Mouse (Mus musculus) CH12.LX (cell line): Measurements from ENCODE around the gene Rap1b. TPM values are rescaled to one million over a fixed set of nuclear protein-coding genes. Genes with fewer than 3 reads are reported as not detected.

Experiments
- DNase-seq: peaks from one replicate; pipeline ENCODE4 v3.0.0-alpha.2; 2013; ENCODE audit errors: extremely low read depth
- H3K27ac ChIP-seq: 2 replicates; pipeline ENCODE4 v1.5.1; 2012; ENCODE audit warnings: low read depth, mild to moderate bottlenecking, control low read depth, moderate library complexity; ENCODE audit not compliant: insufficient read depth
- H3K27me3 ChIP-seq: replicated peaks from 2 replicates; pipeline ENCODE3; 2012; ENCODE audit warnings: inconsistent platforms
- H3K36me3 ChIP-seq, 2 experiments: replicated peaks in 1 of 2; 2 replicates each; pipeline versions ENCODE3 to v1.6.1; 2012; ENCODE audit warnings: inconsistent platforms in 1 of 2, low read length in 1 of 2, mild to moderate bottlenecking in 1 of 2, mixed read lengths in 1 of 2, moderate library complexity in 1 of 2; ENCODE audit not compliant: control insufficient read depth in 1 of 2, insufficient read depth in 1 of 2
- H3K4me1 ChIP-seq, 2 experiments: 2 replicates each; pipeline ENCODE4 v1.6.1; 2012; ENCODE audit warnings: inconsistent platforms in 1 of 2, moderate library complexity in 1 of 2; ENCODE audit not compliant: insufficient read depth in 2 of 2, control insufficient read depth in 1 of 2
- H3K4me2 ChIP-seq: 2 replicates; pipeline ENCODE4 v1.6.1; 2012; ENCODE audit warnings: low read depth, mild to moderate bottlenecking, control low read depth; ENCODE audit not compliant: poor library complexity, insufficient read depth, severe bottlenecking
- H3K4me3 ChIP-seq, 3 experiments: fragments of 150-350 bp in 1 of 3; sonication (generic) in 1 of 3; replicated peaks in 1 of 3; 2 replicates each; pipeline versions ENCODE3 to v1.5.1; 2011 to 2012; ENCODE audit warnings: low read depth in 2 of 3, low read length in 2 of 3, mild to moderate bottlenecking in 2 of 3, moderate library complexity in 2 of 3, control low read depth in 1 of 3, improper control_type of control experiment in 1 of 3, inconsistent platforms in 1 of 3, mixed read lengths in 1 of 3; ENCODE audit not compliant: poor library complexity in 1 of 3
- H3K79me2 ChIP-seq: replicated peaks from 2 replicates; pipeline ENCODE4 v1.6.1; 2012; ENCODE audit warnings: mild to moderate bottlenecking, moderate library complexity; ENCODE audit not compliant: control insufficient read depth, poor library complexity, insufficient read depth, severe bottlenecking; ENCODE audit errors: extremely low read depth
- H3K9ac ChIP-seq: 2 replicates; pipeline ENCODE4 v1.6.1; 2012; ENCODE audit warnings: low read depth, mild to moderate bottlenecking, control low read depth, moderate library complexity; ENCODE audit not compliant: insufficient read depth
- H3K9me3 ChIP-seq: replicated peaks from 2 replicates; pipeline ENCODE3; 2012; ENCODE audit warnings: low read length, inconsistent platforms, mixed read lengths
- CHD2 ChIP-seq: IDR thresholded peaks from 2 replicates; pipeline ENCODE4 v1.6.1; 2011; ENCODE audit warnings: low read length, improper control_type of control experiment
- E2F4 ChIP-seq: IDR thresholded peaks from 2 replicates; pipeline ENCODE4 v1.6.1; 2011; ENCODE audit warnings: low read depth, low read length, improper control_type of control experiment; ENCODE audit not compliant: insufficient replicate concordance
- ELF1 ChIP-seq: IDR thresholded peaks from 2 replicates; pipeline ENCODE4 v1.6.1; 2014; ENCODE audit warnings: low read depth, mild to moderate bottlenecking, inconsistent platforms, low read length, improper control_type of control experiment
- ETS1 ChIP-seq: conservative IDR thresholded peaks from 2 replicates; pipeline ENCODE4 v1.6.1; 2012; ENCODE audit warnings: low read depth, mild to moderate bottlenecking, inconsistent platforms, low read length, improper control_type of control experiment, moderate library complexity
- JUN ChIP-seq: IDR thresholded peaks from 2 replicates; pipeline ENCODE4 v1.6.1; 2011; ENCODE audit warnings: low read depth, mild to moderate bottlenecking, low read length, improper control_type of control experiment, moderate library complexity; ENCODE audit not compliant: insufficient read depth
- MAFK ChIP-seq: IDR thresholded peaks from 2 replicates; pipeline ENCODE4 v1.6.1; 2011; ENCODE audit warnings: low read length, improper control_type of control experiment; ENCODE audit not compliant: insufficient replicate concordance
- MAZ ChIP-seq: IDR thresholded peaks from 2 replicates; pipeline ENCODE4 v1.6.1; 2012; ENCODE audit warnings: low read depth, mild to moderate bottlenecking, inconsistent platforms, low read length, improper control_type of control experiment, moderate library complexity
- MEF2A ChIP-seq: IDR thresholded peaks from 2 replicates; pipeline ENCODE4 v1.6.1; 2014; ENCODE audit warnings: low read depth, mild to moderate bottlenecking, inconsistent platforms, low read length, improper control_type of control experiment, borderline replicate concordance
- MXI1 ChIP-seq: IDR thresholded peaks from 2 replicates; pipeline ENCODE4 v1.6.1; 2011; ENCODE audit warnings: mild to moderate bottlenecking, low read depth, low read length, improper control_type of control experiment
- NELFE ChIP-seq: IDR thresholded peaks from 2 replicates; pipeline ENCODE4 v1.6.1; 2011; ENCODE audit warnings: low read depth, low read length, improper control_type of control experiment
- POLR2AphosphoS2 ChIP-seq: IDR thresholded peaks from 2 replicates; pipeline ENCODE4 v1.6.1; 2011; ENCODE audit warnings: low read depth, low read length, improper control_type of control experiment
- SIN3A ChIP-seq: IDR thresholded peaks from 2 replicates; pipeline ENCODE4 v1.6.1; 2012; ENCODE audit warnings: low read length, improper control_type of control experiment, inconsistent platforms
- TBP ChIP-seq: conservative IDR thresholded peaks from 2 replicates; pipeline ENCODE4 v1.6.1; 2011; ENCODE audit warnings: low read depth, low read length, improper control_type of control experiment
- TCF12 ChIP-seq: IDR thresholded peaks from 2 replicates; pipeline ENCODE4 v1.6.1; 2014; ENCODE audit warnings: low read depth, mild to moderate bottlenecking, inconsistent platforms, low read length, improper control_type of control experiment
- UBTF ChIP-seq: IDR thresholded peaks from 2 replicates; pipeline ENCODE4 v1.6.1; 2012; ENCODE audit warnings: low read depth, mild to moderate bottlenecking, inconsistent platforms, low read length, improper control_type of control experiment, moderate library complexity
- USF1 ChIP-seq: IDR thresholded peaks from 2 replicates; pipeline ENCODE4 v1.6.1; 2014; ENCODE audit warnings: low read depth, mild to moderate bottlenecking, inconsistent platforms, low read length, improper control_type of control experiment
- ZMIZ1 ChIP-seq: IDR thresholded peaks from 2 replicates; pipeline ENCODE4 v1.6.1; 2012; ENCODE audit warnings: low read depth, mild to moderate bottlenecking, inconsistent platforms, low read length, improper control_type of control experiment
- dilution Hi-C: fragments of 300-500 bp; cut with MboI; formaldehyde crosslinking; loops from 2 replicates; pipeline ENCODE4 v1.14.3; 2020; ENCODE audit warnings: low sequenced_read_pairs; ENCODE audit not compliant: extremely low pct_unique_long_range_greater_than_20kb, extremely low pct_ligation_motif_present
- in situ Hi-C: fragments of 300-500 bp; cut with MboI; formaldehyde crosslinking; loops from 3 replicates; pipeline ENCODE4 v1.14.3; 2019; ENCODE audit warnings: low sequenced_read_pairs, low pct_ligation_motif_present, low pct_unique_long_range_greater_than_20kb, mixed read lengths
- polyA plus RNA-seq: library from polyadenylated mRNA; unstranded; fragments of >175 nt; gene quantifications from 2 replicates; pipeline ENCODE4 v1.2.1, GENCODE M21; 2012; ENCODE audit warnings: low read depth; ENCODE audit not compliant: insufficient read length
- total RNA-seq, 2 experiments: library from RNA; depleted of rRNA; stranded (reverse); fragments of 300-350 nt in 1 of 2; fragments of >200 nt in 1 of 2; gene quantifications; 2 replicates each; pipeline ENCODE4 v1.2.3; 2012 to 2014

The Rap1b gene
- total and polyA plus RNA-seq, 3 experiments: 37.0 to 214 (median 205) TPM

GRCm38 (mm10) chr10:117824647-117825046 is 21.2 kb downstream of the Rap1b start:
- peaks cover 38 to 81% of the 10 kb centered on the region in 2 experiments for H3K36me3 ChIP-seq
- H3K4me2 ChIP-seq: no peak overlapping the region
- H3K79me2 ChIP-seq: peaks cover 59% of the 10 kb centered on the region
- no peaks in the 10 kb centered on the region for H3K27me3 ChIP-seq
- in situ Hi-C loops (loop anchor here (25.0 kb wide), 1 partner anchor 288 kb away; no protein-coding TSS in a partner anchor), dilution Hi-C loops (no loop called here)
- no peaks in the 10 kb centered on the region for H3K9me3 ChIP-seq
- H3K4me3 ChIP-seq: no peak overlapping the region
- no peak overlapping the region for H3K9ac ChIP-seq
- TF ChIP-seq E2F4 (no peak), MEF2A (no peak), NELFE (no peak), JUN (no peak)
- DNase-seq: no peak
- H3K4me1 ChIP-seq: peaks cover 6 to 46% of the 10 kb centered on the region in 2 experiments; a peak in 3 of 4 replicates
- no peak overlapping the region for H3K27ac ChIP-seq

GRCm38 (mm10) chr10:117824139-117824538 is 21.7 kb downstream of the Rap1b start:
- Histone ChIP-seq H3K36me3 (peaks cover 41 to 84% of the 10 kb centered on the region in 2 experiments), H3K4me1 (peaks cover under 1 to 41% of the 10 kb centered on the region in 2 experiments; a peak in 2 of 4 replicates), H3K27me3 (no peaks in the 10 kb centered on the region), H3K4me3 (no peak overlapping the region), H3K4me2 (no peak overlapping the region), H3K9me3 (no peaks in the 10 kb centered on the region), H3K9ac (no peak overlapping the region), H3K79me2 (peaks cover 54% of the 10 kb centered on the region), H3K27ac (no peak overlapping the region)
- DNase-seq: no peak
- TF ChIP-seq ZMIZ1 (no peak), ETS1 (no peak), ELF1 (no peak), NELFE (no peak), UBTF (no peak)
- in situ Hi-C loops (no loop called here), dilution Hi-C loops (no loop called here)

DNA sequence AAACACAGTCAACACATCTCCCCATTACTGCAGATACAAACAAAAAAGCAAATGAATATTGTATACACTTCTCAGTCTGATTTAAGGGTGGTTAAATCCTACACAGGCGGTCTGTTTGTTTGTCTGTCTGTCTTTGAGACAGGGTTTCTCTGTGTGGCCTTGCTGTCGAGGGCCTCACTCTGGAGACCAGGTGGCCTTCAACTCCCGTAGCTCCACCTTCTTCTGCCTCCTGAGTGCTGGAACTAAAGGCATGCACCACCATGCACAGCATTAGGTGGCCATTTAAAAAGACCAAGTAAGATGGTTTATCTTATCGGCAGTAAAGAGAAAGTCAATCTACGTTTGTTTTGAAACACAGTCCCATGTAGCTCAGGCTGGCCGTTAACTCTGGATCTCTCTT is 22.5 kb downstream of the Rap1b start:
- Histone ChIP-seq H3K9ac (no peak overlapping the region), H3K36me3 (peaks cover 44 to 89% of the 10 kb centered on the region in 2 experiments), H3K9me3 (no peaks in the 10 kb centered on the region), H3K4me2 (no peak overlapping the region), H3K4me3 (no peak overlapping the region), H3K27ac (no peak overlapping the region), H3K27me3 (no peaks in the 10 kb centered on the region), H3K79me2 (peaks cover 46% of the 10 kb centered on the region), H3K4me1 (peaks cover 0 to 33% of the 10 kb centered on the region in 2 experiments; a peak in 2 of 4 replicates)
- dilution Hi-C loops: no loop called here
- DNase-seq: no peak
- in situ Hi-C loops: no loop called here
- no peak for TF ChIP-seq MAFK
- TF ChIP-seq MXI1: no peak
- TF ChIP-seq ELF1: no peak
- no peak for TF ChIP-seq TBP
- no peak for TF ChIP-seq SIN3A
- no peak for TF ChIP-seq USF1
- TF ChIP-seq E2F4: no peak
- TF ChIP-seq UBTF: no peak
- no peak for TF ChIP-seq POLR2AphosphoS2
- TF ChIP-seq TCF12: no peak
- TF ChIP-seq MAZ: no peak
- no peak for TF ChIP-seq CHD2
